Mouse (Mus musculus): ENCODE data around the gene Sumf1. TPM values are rescaled to one million over a fixed set of nuclear protein-coding genes. Genes with fewer than 3 reads are reported as not detected.

Sumf1 gene
- polyA plus RNA-seq, 1 experiment from 2014 or later, result 16.9 TPM

DNA sequence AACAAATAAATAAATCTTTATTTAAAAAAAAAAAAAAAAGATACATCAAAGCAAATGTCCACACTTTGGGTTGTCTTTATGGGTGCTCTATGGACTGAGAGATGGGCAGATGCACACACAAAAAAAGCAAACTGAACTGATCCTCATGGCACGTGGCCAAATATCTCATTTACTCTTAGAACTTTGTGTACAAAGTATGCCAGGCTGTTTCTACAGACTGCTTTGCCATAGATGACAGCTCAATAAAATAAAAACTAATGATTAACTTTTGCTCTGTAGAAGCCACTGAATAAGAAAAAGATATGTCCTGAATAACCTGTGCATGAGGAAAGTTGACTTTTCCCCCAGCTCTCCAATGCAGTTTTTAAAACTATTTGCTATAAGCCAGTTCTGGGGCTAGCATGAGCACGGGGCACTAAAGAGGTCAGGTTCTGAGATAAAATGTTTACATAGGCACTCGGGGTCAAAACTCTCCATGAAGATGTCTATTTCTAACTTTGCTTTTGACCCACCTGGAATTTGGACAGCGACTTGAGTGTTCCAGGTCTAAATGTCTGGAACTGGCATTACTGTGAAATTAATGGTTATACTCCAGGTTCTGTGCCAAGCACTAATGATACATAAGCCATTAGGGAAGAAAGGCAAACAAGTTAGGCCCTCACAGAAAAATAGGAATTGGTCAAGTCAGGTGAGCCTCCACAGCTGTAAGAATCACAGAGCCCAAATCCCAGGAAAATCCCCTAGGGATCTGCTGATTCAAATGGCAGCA, 44.5 kb downstream of the Sumf1 start:
- H3K27ac ChIP-seq, result no peak overlapping the region
- ATAC-seq (ENCODE audit: low FRiP score), result no peak
- H3K27me3 ChIP-seq, result no peaks in the 10 kb centered on the region
- H3K9me3 ChIP-seq (replicated peaks), result no peaks in the 10 kb centered on the region
- no peak overlapping the region for H3K4me3 ChIP-seq
- 0 out of 2 replicates have a peak, but pooled peaks cover 4% of the 10 kb centered on the region for H3K36me3 ChIP-seq
- peaks cover 8% of the 10 kb centered on the region for H3K4me1 ChIP-seq
- H3K9ac ChIP-seq, result no peak overlapping the region
- H3K4me2 ChIP-seq (replicated peaks), result no peak overlapping the region
- WGBS, result 90% methylated on average over 4 of the region's 4 CpGs

- no peaks in the 10 kb centered on the region for H3K27me3 ChIP-seq
- no peak for ATAC-seq (ENCODE audit: low FRiP score)
- H3K9ac ChIP-seq, result no peak overlapping the region
- H3K4me3 ChIP-seq, result no peak overlapping the region
- no peaks in the 10 kb centered on the region for H3K4me1 ChIP-seq
- no peaks in the 10 kb centered on the region for H3K36me3 ChIP-seq
- WGBS, result 89% methylated on average over 5 of the region's 5 CpGs
- no peak overlapping the region for H3K27ac ChIP-seq
- no peak overlapping the region for H3K4me2 ChIP-seq (replicated peaks)
- H3K9me3 ChIP-seq (replicated peaks), result no peaks in the 10 kb centered on the region
These were observed 48.4 kb downstream of the Sumf1 start for GRCm38 (mm10) chr6:108137031-108137430.

DNA sequence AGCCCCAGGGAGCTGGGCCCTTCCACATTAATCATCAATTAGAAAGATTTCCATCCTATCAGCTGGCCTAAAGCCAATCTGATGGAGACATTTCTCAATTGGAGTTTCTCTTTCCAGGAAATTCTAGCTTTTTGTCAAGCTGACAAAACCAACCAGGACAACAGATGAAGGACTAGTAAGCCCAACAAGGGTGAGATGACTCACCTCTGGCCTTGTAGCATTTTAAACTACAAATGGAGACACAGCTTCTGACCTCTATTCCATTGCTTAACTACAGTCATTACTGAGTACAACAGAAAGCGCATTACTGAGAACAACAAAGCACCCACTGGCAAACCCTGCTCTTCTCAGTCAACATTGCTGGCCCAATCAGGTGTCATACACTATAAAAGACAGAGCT, 49.1 kb downstream of the Sumf1 start:
- WGBS, result 94% methylated on average over 1 of the region's 1 CpGs
- Histone ChIP-seq H3K36me3 (no peaks in the 10 kb centered on the region), H3K4me3 (no peak overlapping the region), H3K27ac (no peak overlapping the region), H3K27me3 (no peaks in the 10 kb centered on the region), H3K9me3 (replicated peaks) (no peaks in the 10 kb centered on the region), H3K9ac (no peak overlapping the region), H3K4me2 (replicated peaks) (no peak overlapping the region), H3K4me1 (no peaks in the 10 kb centered on the region)
- no peak for ATAC-seq (ENCODE audit: low FRiP score)

GRCm38 (mm10) chr6:108132268-108132935, 53.0 kb downstream of the Sumf1 start:
- no peak for ATAC-seq (ENCODE audit: low FRiP score)

GRCm38 (mm10) chr6:108130718-108131117, 54.7 kb downstream of the Sumf1 start:
- Histone ChIP-seq H3K27ac (no peak overlapping the region), H3K27me3 (no peaks in the 10 kb centered on the region), H3K4me3 (no peak overlapping the region), H3K36me3 (no peaks in the 10 kb centered on the region), H3K4me2 (replicated peaks) (no peak overlapping the region), H3K9me3 (replicated peaks) (no peaks in the 10 kb centered on the region), H3K4me1 (no peaks in the 10 kb centered on the region), H3K9ac (no peak overlapping the region)
- ATAC-seq (ENCODE audit: low FRiP score), result no peak
- WGBS, result 93% methylated on average over 5 of the region's 5 CpGs

More at GRCm38 (mm10) chr6:108132268-108132935, 53.0 kb downstream of the Sumf1 start:
- H3K4me2 ChIP-seq (replicated peaks), result no peak overlapping the region
- WGBS, result 95% methylated on average over 5 of the region's 5 CpGs
- H3K4me3 ChIP-seq, result no peak overlapping the region
- no peaks in the 10 kb centered on the region for H3K27me3 ChIP-seq
- no peak overlapping the region for H3K27ac ChIP-seq
- H3K9ac ChIP-seq, result no peak overlapping the region
- no peaks in the 10 kb centered on the region for H3K4me1 ChIP-seq
- H3K36me3 ChIP-seq, result no peaks in the 10 kb centered on the region
- no peaks in the 10 kb centered on the region for H3K9me3 ChIP-seq (replicated peaks)

GRCm38 (mm10) chr6:108126631-108127030, 58.8 kb downstream of the Sumf1 start:
- H3K27ac ChIP-seq, result no peak overlapping the region
- no peaks in the 10 kb centered on the region for H3K4me1 ChIP-seq
- H3K9ac ChIP-seq, result no peak overlapping the region
- no peak for ATAC-seq (ENCODE audit: low FRiP score)
- no peak overlapping the region for H3K4me2 ChIP-seq (replicated peaks)
- 88% methylated on average over 3 of the region's 3 CpGs for WGBS
- H3K36me3 ChIP-seq, result no peaks in the 10 kb centered on the region
- H3K9me3 ChIP-seq (replicated peaks), result no peaks in the 10 kb centered on the region
- no peak overlapping the region for H3K4me3 ChIP-seq
- no peaks in the 10 kb centered on the region for H3K27me3 ChIP-seq

GRCm38 (mm10) chr6:108125474-108125873, 59.9 kb downstream of the Sumf1 start:
- no peaks in the 10 kb centered on the region for H3K4me1 ChIP-seq
- no peaks in the 10 kb centered on the region for H3K36me3 ChIP-seq
- 78% methylated on average over 1 of the region's 1 CpGs for WGBS
- H3K4me2 ChIP-seq (replicated peaks), result no peak overlapping the region
- H3K27me3 ChIP-seq, result no peaks in the 10 kb centered on the region
- ATAC-seq (ENCODE audit: low FRiP score), result no peak
- H3K9ac ChIP-seq, result no peak overlapping the region
- H3K27ac ChIP-seq, result no peak overlapping the region
- no peaks in the 10 kb centered on the region for H3K9me3 ChIP-seq (replicated peaks)
- H3K4me3 ChIP-seq, result no peak overlapping the region

DNA sequence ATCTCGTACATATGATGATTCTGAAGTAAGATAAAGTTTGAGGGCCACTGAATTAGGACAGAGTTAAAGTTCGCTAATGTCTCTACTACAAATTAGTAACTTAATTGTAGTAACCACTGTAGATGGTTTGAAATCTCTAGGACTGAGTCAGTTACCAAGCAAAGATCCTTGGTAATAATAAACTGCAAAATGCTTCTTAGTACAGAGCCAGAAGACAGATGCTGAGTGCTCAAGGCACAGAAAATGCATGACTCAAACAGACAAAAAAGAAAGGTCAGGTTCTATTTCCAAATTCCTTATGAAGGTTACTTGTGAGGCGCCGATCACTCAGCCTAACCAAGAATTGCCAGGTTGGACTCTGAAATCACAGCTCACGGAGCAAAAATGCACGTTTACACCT, 67.5 kb downstream of the Sumf1 start:
- Histone ChIP-seq H3K4me1 (no peaks in the 10 kb centered on the region), H3K9ac (no peak overlapping the region), H3K4me2 (replicated peaks) (no peak overlapping the region), H3K36me3 (no peaks in the 10 kb centered on the region), H3K9me3 (replicated peaks) (no peaks in the 10 kb centered on the region), H3K4me3 (no peak overlapping the region), H3K27ac (no peak overlapping the region), H3K27me3 (no peaks in the 10 kb centered on the region)
- ATAC-seq (ENCODE audit: low FRiP score), result no peak
- 93% methylated on average over 6 of the region's 6 CpGs for whole genome bisulfite sequencing

DNA sequence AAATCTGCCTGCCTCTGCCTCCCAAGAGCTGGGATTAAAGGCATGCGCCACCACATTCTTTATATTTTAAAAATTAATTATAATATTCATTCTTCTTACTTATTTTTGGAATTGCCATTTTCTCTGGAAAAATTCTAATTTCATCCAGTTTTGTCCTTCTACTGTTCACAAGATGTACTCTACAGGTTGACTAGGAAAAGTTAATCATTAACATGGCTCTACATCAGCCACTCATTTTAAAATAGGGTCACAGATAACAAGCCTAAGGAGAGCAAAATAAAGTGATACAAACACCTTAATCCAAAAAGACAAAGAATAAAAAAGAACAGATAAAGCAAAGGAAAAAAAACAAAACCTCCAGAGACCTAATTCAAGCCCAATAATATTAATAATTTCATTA, 70.4 kb downstream of the Sumf1 start:
- ATAC-seq (ENCODE audit: low FRiP score), result no peak
- H3K27me3 ChIP-seq, result no peaks in the 10 kb centered on the region
- 97% methylated on average over 1 of the region's 1 CpGs for WGBS
- H3K9me3 ChIP-seq (replicated peaks), result no peaks in the 10 kb centered on the region
- H3K36me3 ChIP-seq, result no peaks in the 10 kb centered on the region
- no peak overlapping the region for H3K4me3 ChIP-seq
- H3K4me1 ChIP-seq, result no peaks in the 10 kb centered on the region
- H3K27ac ChIP-seq, result no peak overlapping the region
- H3K4me2 ChIP-seq (replicated peaks), result no peak overlapping the region
- H3K9ac ChIP-seq, result no peak overlapping the region

- no peak overlapping the region for H3K4me2 ChIP-seq (replicated peaks)
- H3K9me3 ChIP-seq (replicated peaks), result no peaks in the 10 kb centered on the region
- peaks cover 5% of the 10 kb centered on the region; the same call in 1 of the 2 replicates for H3K36me3 ChIP-seq
- no peak overlapping the region for H3K4me3 ChIP-seq
- no peak for ATAC-seq (ENCODE audit: low FRiP score)
- no peaks in the 10 kb centered on the region for H3K4me1 ChIP-seq
- no peak overlapping the region for H3K27ac ChIP-seq
- no peaks in the 10 kb centered on the region for H3K27me3 ChIP-seq
- H3K9ac ChIP-seq, result no peak overlapping the region
These were observed 73.7 kb downstream of the Sumf1 start for GRCm38 (mm10) chr6:108111693-108112092.

- Histone ChIP-seq H3K4me1 (no peaks in the 10 kb centered on the region), H3K4me2 (replicated peaks) (no peak overlapping the region), H3K27me3 (no peaks in the 10 kb centered on the region), H3K4me3 (no peak overlapping the region), H3K9ac (no peak overlapping the region), H3K9me3 (replicated peaks) (no peaks in the 10 kb centered on the region), H3K27ac (no peak overlapping the region), H3K36me3 (peaks cover 5% of the 10 kb centered on the region; the same call in 1 of the 2 replicates)
- 75% methylated on average over 4 of the region's 4 CpGs for WGBS
- ATAC-seq (ENCODE audit: low FRiP score), result no peak
These were observed 75.0 kb downstream of the Sumf1 start for GRCm38 (mm10) chr6:108110336-108110735.

DNA sequence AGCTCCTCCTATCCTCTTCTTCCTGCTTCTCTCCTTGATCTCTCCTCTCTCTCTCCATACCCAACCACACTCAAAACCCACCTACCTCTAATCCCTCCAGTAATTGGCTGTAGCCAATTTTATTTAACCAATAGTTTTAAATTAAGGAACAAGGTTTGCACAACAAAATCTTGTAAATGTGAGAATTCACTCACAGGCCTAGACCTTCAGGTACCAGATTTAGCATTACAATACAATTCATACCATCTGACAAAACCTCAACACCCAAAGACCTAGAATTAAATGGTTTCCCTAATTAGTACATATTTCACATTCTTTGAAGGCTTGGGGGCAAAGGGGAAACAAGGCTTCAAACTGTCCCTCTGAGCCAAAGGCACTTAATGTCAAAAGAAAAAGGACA, 78.0 kb downstream of the Sumf1 start:
- H3K4me1 ChIP-seq, result no peaks in the 10 kb centered on the region
- H3K27ac ChIP-seq, result no peak overlapping the region
- no peaks in the 10 kb centered on the region for H3K9me3 ChIP-seq (replicated peaks)
- no peak overlapping the region for H3K4me3 ChIP-seq
- no peak overlapping the region for H3K4me2 ChIP-seq (replicated peaks)
- peaks cover 9% of the 10 kb centered on the region; the same call in 1 of the 2 replicates for H3K36me3 ChIP-seq
- no peak for ATAC-seq (ENCODE audit: low FRiP score)
- no peaks in the 10 kb centered on the region for H3K27me3 ChIP-seq
- no peak overlapping the region for H3K9ac ChIP-seq
